Mouse (Mus musculus) olfactory bulb, adult 2 months (tissue): Measurements from ENCODE around the gene Zwilch.
A peak's percentile ranks its signal among the peaks of the same experiment; 100 is the strongest.

Experiments used
- CTCF ChIP-seq: fragments of 200-500 bp; IDR thresholded peaks from 2 replicates; pipeline ENCODE4 v1.5.1; 2012; ENCODE audit warnings: low read depth, mild to moderate bottlenecking, low read length, moderate library complexity; ENCODE audit not compliant: insufficient read depth
- POLR2A ChIP-seq: fragments of 200-500 bp; IDR thresholded peaks from 2 replicates; pipeline ENCODE4 v1.6.1; 2012; ENCODE audit warnings: mild to moderate bottlenecking, low read depth, low read length, moderate library complexity; ENCODE audit not compliant: insufficient read depth

GRCm38 (mm10) chr9:64100442-64100841 is 72.5 kb downstream of the Zwilch start:
- TF ChIP-seq CTCF (0 out of 2 replicates have a peak, but pooled peaks have one; percentile 27), POLR2A (no peak)
